Mouse (Mus musculus): ENCODE measurements around the gene Hscb.

DNA sequence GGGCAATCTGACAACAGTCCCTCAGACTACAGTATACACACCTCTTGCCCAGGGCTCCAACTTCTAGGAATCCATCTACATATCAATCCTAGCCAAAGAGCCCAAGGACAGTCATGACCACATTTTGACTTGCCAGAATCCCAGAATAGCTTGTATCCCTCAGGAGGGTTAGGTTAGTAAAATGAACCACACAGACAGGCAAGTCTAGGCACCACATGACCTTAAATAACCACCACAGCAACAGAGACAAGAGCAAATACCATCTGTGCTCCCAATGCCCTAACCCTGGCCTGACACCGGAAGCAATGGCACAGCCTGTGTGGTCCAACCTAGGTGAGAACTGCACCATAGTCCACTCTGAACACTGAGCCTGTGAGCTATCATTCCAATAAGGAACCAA is 32.9 kb downstream of the Hscb start:
- TF ChIP-seq CTCF (IDR thresholded peaks at IDR 0.05; ENCODE audit: low read depth) (no peak), EP300 (IDR thresholded peaks at IDR 0.05; ENCODE audit: low read depth) (no peak)
